1 mouse cellular context compared by ENCODE assay signal in the genomic region with DNA sequence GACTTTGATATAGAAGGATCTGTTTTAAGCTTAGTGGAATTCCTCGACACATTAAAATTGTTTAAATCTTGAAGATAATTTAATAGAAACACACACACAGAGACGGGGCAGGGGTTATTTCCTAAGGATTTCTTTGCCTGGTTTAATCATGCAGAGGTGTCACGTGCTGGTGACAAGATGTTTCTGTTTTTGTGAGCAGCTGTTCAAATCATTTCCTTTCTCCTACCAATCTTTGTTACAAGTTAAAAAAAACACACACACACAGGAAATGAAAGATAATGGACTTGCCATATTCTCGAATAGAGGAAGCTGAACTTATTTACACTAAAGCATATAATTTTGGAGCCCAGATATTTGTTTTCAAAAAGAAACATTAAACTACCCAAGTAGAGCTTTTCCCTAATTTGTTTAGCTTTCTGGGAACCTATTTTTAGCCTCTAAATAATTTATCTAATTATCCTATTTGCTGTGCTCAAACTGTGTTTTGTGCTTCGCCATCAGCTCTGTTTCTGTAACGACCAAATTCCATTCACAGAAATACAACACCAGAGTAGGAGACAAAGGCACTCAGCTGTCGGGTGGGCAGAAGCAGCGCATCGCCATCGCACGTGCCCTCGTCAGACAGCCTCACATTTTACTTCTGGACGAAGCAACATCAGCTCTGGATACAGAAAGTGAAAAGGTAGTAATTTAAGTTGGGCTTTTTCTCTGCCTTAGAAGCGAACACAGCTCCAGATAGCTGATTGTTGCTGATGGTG.
TF ChIP-seq lines count a peak whose summit lies in the region.

No protein-coding gene starts in this region.

TF ChIP-seq in MEL, 35 proteins besides CTCF, POLR2A, EP300 and RAD21 (continued from another document):
- TF ChIP-seq USF1 (IDR thresholded peaks at IDR 0.05; ENCODE audit: low read depth, low read length) (peak; percentile 90), RCOR1 (IDR thresholded peaks at IDR 0.05; ENCODE audit: low read depth, low read length) (peak; percentile 59), MYC (IDR thresholded peaks at IDR 0.05; ENCODE audit: low read depth, low read length) (no peak), BHLHE40 (IDR thresholded peaks at IDR 0.05; ENCODE audit: borderline replicate concordance, low read depth, low read length) (peak; percentile 95), SIN3A (IDR thresholded peaks at IDR 0.05; ENCODE audit: low read length) (peak; percentile 93), HCFC1 (IDR thresholded peaks at IDR 0.05; ENCODE audit: low read depth, low read length) (no peak), POLR2AphosphoS2 (IDR thresholded peaks at IDR 0.05; ENCODE audit: low read length) (no peak), MEF2A (IDR thresholded peaks at IDR 0.05; ENCODE audit: extremely low read depth, insufficient replicate concordance, low read depth, low read length, poor library complexity, severe bottlenecking) (no peak), USF2 (IDR thresholded peaks at IDR 0.05; ENCODE audit: borderline replicate concordance in 1 of 2, insufficient read depth in 1 of 2, low read depth in 1 of 2, low read length in 2 of 2) (peak; percentile 36 to 53; a peak in 2 of 4 replicates), MAX (IDR thresholded peaks at IDR 0.05; ENCODE audit: low read length) (peak; percentile 90), TCF12 (IDR thresholded peaks at IDR 0.05; ENCODE audit: low read depth, low read length) (no peak)
TF ChIP-seq in MEL: peak in this region for 10.
